Mouse (Mus musculus) hindbrain, embryonic 13.5 days (tissue): Measurements from ENCODE around the gene Zdhhc9. TPM values are rescaled to one million over a fixed set of nuclear protein-coding genes. Genes with fewer than 3 reads are reported as not detected.

Source experiments
- ATAC-seq: fragments of 200-750 bp; cut with Nextera tagmentation; 2 replicates; pipeline ENCODE4 v1.8.0; 2017; ENCODE audit warnings: moderate TSS enrichment; ENCODE audit not compliant: low FRiP score
- H3K27ac ChIP-seq: fragments of 300-500 bp; sonication (generic); 2 replicates; pipeline ENCODE4 v1.5.1; 2015; ENCODE audit warnings: inconsistent platforms, mild to moderate bottlenecking, moderate library complexity
- H3K27me3 ChIP-seq: fragments of 300-500 bp; sonication (generic); 2 replicates; pipeline ENCODE4 v1.6.1; 2015; ENCODE audit warnings: mild to moderate bottlenecking, inconsistent platforms
- H3K36me3 ChIP-seq: fragments of 300-500 bp; sonication (generic); 2 replicates; pipeline ENCODE4 v1.6.1; 2015; ENCODE audit warnings: mild to moderate bottlenecking, inconsistent platforms
- H3K4me1 ChIP-seq: fragments of 300-500 bp; sonication (generic); replicated peaks from 2 replicates; pipeline ENCODE4 v1.6.1; 2015; ENCODE audit warnings: inconsistent platforms
- H3K4me2 ChIP-seq: fragments of 300-500 bp; sonication (generic); 2 replicates; pipeline ENCODE4 v1.6.1; 2015; ENCODE audit warnings: inconsistent platforms, mild to moderate bottlenecking, moderate library complexity
- H3K4me3 ChIP-seq: fragments of 300-500 bp; sonication (generic); 2 replicates; pipeline ENCODE4 v1.5.1; 2015; ENCODE audit warnings: mild to moderate bottlenecking, inconsistent platforms
- H3K9ac ChIP-seq: fragments of 300-500 bp; sonication (generic); 2 replicates; pipeline ENCODE4 v1.6.1; 2015; ENCODE audit warnings: mild to moderate bottlenecking, inconsistent platforms
- H3K9me3 ChIP-seq: fragments of 300-500 bp; sonication (generic); 2 replicates; pipeline ENCODE4 v1.6.1; 2016; ENCODE audit warnings: inconsistent platforms
- WGBS: fragments of 180-500 bp; shearing (Covaris S2); methylation state at CpG from one replicate; pipeline ENCODE4 v1.1.7; 2015; 5-methylcytosine and 5-hydroxymethylcytosine counted together
- polyA plus RNA-seq: library from polyadenylated mRNA; unstranded; fragments of >200 nt; fragmentation: Nextera tagmentation; extraction: Ambion mirVana; gene quantifications from 2 replicates; pipeline ENCODE4 v1.2.1, GENCODE M21; 2015

Zdhhc9 gene
- polyA plus RNA-seq, 1 experiment from 2014 or later: 9.6 TPM

DNA sequence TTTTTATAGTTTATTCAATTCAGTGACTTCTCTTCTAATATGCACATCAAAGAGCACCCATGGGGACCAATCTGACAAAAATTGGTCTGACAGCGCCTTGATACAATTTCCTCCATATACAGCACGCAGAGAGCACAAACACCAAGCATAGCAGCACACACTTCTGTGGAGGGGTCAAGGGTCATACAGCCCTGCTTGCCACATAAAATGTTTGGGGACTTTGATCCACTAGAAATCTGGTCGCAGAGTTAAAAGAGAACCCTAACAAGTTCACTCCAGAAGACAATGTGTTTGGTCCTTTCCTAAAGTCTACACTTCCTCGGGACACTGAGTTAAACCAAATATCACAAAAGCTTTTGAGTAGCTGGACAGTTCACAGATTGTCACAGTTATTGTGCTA is 5.7 kb downstream of the Zdhhc9 start:
- H3K9me3 ChIP-seq: no peaks in the 10 kb centered on the region
- H3K4me2 ChIP-seq: no peak overlapping the region
- ATAC-seq: no peak
- no peak overlapping the region for H3K9ac ChIP-seq
- no peak overlapping the region for H3K4me3 ChIP-seq
- 81% methylated on average over 4 of the region's 4 CpGs for WGBS
- H3K27ac ChIP-seq: no peak overlapping the region
- H3K36me3 ChIP-seq: peaks cover 5% of the 10 kb centered on the region; the same call in 1 of the 2 replicates
- peaks cover 32% of the 10 kb centered on the region for H3K4me1 ChIP-seq
- no peaks in the 10 kb centered on the region for H3K27me3 ChIP-seq

DNA sequence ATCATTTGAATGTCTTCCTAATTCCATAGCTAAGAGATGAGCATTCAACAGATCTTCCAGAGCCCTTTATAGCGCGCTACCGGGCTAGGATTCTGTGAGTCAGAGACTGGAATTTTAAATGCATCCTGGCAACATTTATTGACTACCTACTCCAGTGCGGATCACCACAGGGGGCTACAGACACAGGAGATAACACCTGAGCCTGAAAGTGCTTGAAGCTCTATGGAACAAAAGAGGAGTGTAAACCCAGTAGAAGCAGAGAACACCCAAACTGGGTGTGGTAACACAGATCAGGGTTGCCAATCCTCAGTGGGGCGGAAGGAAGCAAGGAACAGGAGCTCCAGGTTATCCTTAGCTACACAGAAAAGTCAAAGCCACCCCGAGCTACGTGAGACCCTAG is 6.2 kb downstream of the Zdhhc9 start:
- Histone ChIP-seq H3K9me3 (no peaks in the 10 kb centered on the region), H3K9ac (no peak overlapping the region), H3K27ac (no peak overlapping the region), H3K4me3 (no peak overlapping the region), H3K4me2 (no peak overlapping the region), H3K27me3 (no peaks in the 10 kb centered on the region), H3K36me3 (peaks cover 5% of the 10 kb centered on the region; the same call in 1 of the 2 replicates), H3K4me1 (peaks cover 30% of the 10 kb centered on the region)
- no peak for ATAC-seq
- WGBS: 89% methylated on average over 7 of the region's 7 CpGs

DNA sequence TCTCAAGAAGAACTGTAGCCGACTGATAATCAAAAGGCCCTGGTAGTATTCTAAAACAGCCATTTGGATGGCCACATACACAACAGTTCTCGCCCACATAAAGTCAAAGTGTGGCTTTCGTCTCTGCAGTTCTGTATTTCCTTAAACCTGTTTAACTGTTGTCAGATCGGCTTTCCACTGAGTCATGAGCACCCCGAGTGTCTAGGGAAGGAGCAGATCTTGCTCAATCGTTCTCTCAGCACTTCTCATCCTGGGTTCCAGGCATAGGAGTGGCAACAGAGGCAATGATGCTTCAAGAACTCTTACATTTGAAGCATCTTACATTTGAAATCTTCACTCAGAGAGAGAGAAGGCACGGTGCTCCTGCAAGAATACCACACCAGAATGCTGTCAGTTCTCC is 6.7 kb downstream of the Zdhhc9 start:
- Histone ChIP-seq H3K27me3 (no peaks in the 10 kb centered on the region), H3K9ac (no peak overlapping the region), H3K36me3 (peaks cover 5% of the 10 kb centered on the region; the same call in 1 of the 2 replicates), H3K9me3 (no peaks in the 10 kb centered on the region), H3K27ac (no peak overlapping the region), H3K4me1 (peaks cover 26% of the 10 kb centered on the region), H3K4me2 (no peak overlapping the region), H3K4me3 (no peak overlapping the region)
- no peak for ATAC-seq
- WGBS: 95% methylated on average over 7 of the region's 7 CpGs

DNA sequence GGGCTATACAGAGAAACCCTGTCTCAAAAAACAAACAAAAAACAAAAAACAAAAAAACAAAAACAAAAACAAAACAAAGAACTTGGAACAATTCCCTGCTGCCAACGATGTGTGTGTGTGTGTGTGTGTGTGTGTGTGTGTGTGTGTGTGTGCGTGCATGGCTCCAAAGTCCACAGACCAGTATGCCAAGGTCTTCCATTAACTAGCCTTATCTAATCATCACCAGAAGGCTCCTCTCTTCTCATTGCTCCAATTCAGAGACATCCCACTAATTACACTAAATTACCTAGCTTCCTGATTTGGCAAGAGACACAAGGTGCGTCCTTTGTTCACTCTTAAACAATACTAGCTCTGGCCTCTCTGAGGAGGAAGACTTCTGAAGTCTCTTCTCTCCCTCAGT is 8.0 kb downstream of the Zdhhc9 start:
- ATAC-seq: no peak
- peaks cover 5% of the 10 kb centered on the region; the same call in 1 of the 2 replicates for H3K36me3 ChIP-seq
- no peaks in the 10 kb centered on the region for H3K9me3 ChIP-seq
- no peak overlapping the region for H3K27ac ChIP-seq
- no peak overlapping the region for H3K4me3 ChIP-seq
- no peak overlapping the region for H3K4me2 ChIP-seq
- 91% methylated on average over 3 of the region's 3 CpGs for WGBS
- H3K9ac ChIP-seq: no peak overlapping the region
- H3K4me1 ChIP-seq: peaks cover 19% of the 10 kb centered on the region
- no peaks in the 10 kb centered on the region for H3K27me3 ChIP-seq

DNA sequence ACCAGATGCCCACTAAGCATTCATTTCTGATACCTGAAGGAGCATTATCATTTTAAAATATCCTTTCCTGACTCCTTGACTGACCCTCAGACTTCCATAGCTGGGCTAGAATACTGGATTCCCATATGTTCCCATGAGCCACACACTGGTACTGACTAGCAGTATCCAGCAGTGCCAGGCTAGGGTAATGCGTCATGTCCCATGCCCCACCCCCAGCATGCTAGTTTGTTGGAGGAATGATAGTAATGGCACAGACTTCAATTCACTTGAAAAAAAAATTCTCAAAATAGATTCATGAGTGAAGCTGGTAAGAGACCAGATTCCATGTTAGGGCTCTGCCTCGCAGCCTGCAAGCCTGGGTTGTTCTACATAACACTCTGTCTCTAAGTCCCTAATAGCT is 9.7 kb downstream of the Zdhhc9 start:
- ATAC-seq: no peak
- no peak overlapping the region for H3K4me3 ChIP-seq
- no peaks in the 10 kb centered on the region for H3K9me3 ChIP-seq
- H3K4me1 ChIP-seq: peaks cover 4% of the 10 kb centered on the region; the same call in 1 of the 2 replicates
- no peaks in the 10 kb centered on the region for H3K27me3 ChIP-seq
- 92% methylated on average over 2 of the region's 2 CpGs for WGBS
- H3K9ac ChIP-seq: no peak overlapping the region
- no peak overlapping the region for H3K4me2 ChIP-seq
- H3K36me3 ChIP-seq: peaks cover 9% of the 10 kb centered on the region; the same call in 1 of the 2 replicates
- H3K27ac ChIP-seq: no peak overlapping the region

DNA sequence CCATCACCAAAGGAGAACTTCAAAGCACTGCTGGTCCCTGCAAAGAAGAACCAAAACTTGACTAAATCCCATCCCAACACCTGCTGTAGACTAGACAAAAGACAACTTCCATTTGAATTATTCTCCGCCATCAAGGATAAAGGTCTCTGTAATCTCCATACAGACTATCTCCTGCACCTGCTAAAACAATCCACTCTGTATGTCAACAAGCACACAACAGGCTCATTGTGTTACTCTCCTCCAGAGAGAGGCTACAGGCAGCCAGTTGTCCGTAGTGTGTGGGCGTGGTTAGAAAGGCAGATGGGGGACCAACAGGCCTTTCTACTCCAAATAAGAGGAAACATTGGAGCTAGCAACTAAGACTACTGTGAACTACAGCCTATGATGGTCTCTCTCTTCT is 10.8 kb downstream of the Zdhhc9 start:
- 77% methylated on average over 3 of the region's 3 CpGs for WGBS
- no peaks in the 10 kb centered on the region for H3K9me3 ChIP-seq
- H3K4me2 ChIP-seq: no peak overlapping the region
- no peak overlapping the region for H3K27ac ChIP-seq
- no peaks in the 10 kb centered on the region; the same call in 1 of the 2 replicates for H3K4me1 ChIP-seq
- no peaks in the 10 kb centered on the region for H3K27me3 ChIP-seq
- H3K9ac ChIP-seq: no peak overlapping the region
- H3K36me3 ChIP-seq: peaks cover 9% of the 10 kb centered on the region; the same call in 1 of the 2 replicates
- ATAC-seq: no peak
- no peak overlapping the region for H3K4me3 ChIP-seq

DNA sequence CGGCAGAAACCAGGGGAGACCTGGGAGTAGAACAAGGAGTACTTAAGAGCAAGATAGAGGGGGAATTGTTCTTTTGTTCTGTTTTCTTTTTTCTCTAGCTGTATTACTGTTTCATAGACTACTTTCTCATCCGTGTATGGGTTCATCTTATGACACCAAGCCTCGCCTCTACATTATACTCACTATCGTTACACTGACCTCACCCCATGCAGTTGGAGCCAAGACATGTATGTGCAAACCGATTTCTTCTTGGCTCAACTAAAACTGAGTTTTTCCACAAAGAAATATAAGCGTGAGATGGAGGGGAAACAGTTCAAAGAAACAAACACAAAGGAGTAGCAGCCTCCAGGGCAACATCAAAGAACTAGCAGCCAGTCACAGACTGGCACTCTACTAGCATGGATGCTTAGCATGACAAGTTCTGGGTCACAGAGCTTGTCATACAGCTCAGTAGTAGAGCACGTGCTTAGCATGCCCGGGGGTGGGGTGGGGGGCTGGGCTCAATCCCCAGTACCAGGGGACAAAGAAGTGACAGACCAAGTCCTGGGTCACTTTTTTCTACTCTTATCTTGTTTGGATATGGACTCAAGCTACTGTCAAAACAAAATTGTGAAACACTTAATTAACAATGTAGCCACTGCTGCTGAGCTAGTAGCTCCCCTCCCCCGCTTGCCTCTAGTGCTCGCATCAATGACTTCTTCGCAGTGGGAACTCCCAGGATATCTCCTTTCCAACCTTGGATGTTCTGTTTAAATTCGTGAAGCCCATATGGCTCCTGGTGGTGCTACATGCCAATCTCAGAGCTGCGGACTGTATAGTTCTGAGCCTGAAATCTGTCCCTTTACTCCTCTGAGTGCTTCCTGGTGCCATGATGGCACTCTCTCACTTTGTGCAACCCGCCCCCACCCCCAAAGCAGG is 15.2 kb downstream of the Zdhhc9 start:
- 65% methylated on average over 14 of the region's 14 CpGs for WGBS
- Histone ChIP-seq H3K9ac (no peak overlapping the region), H3K4me3 (no peak overlapping the region), H3K27ac (no peak overlapping the region), H3K4me1 (no peaks in the 10 kb centered on the region; the same call in 1 of the 2 replicates), H3K36me3 (peaks cover 25% of the 10 kb centered on the region), H3K27me3 (no peaks in the 10 kb centered on the region), H3K4me2 (no peak overlapping the region), H3K9me3 (no peaks in the 10 kb centered on the region)
- ATAC-seq: no peak

DNA sequence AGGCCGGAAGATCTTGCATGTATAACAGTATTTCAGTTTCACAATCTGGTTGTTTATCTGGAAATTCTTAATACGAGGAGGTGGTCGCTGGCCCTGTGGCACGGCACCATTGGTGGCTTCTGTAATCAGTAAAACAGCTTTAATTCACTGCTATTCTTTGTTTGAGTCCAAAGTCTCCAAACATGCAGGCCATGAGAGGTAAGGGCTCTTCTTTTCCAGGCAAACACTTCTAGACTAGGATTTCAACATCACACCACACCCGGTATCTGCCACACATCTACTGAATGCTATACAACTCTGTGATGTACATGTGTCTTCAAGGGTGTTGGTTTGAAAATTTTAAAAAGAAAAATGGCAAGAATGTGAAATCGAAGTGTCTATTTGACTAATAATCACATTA is 17.4 kb downstream of the Zdhhc9 start:
- Histone ChIP-seq H3K4me2 (no peak overlapping the region), H3K27ac (no peak overlapping the region), H3K9me3 (no peaks in the 10 kb centered on the region), H3K36me3 (peaks cover 25% of the 10 kb centered on the region), H3K4me1 (no peaks in the 10 kb centered on the region; the same call in 1 of the 2 replicates), H3K27me3 (no peaks in the 10 kb centered on the region), H3K9ac (no peak overlapping the region), H3K4me3 (no peak overlapping the region)
- no peak for ATAC-seq
- 93% methylated on average over 6 of the region's 6 CpGs for WGBS

DNA sequence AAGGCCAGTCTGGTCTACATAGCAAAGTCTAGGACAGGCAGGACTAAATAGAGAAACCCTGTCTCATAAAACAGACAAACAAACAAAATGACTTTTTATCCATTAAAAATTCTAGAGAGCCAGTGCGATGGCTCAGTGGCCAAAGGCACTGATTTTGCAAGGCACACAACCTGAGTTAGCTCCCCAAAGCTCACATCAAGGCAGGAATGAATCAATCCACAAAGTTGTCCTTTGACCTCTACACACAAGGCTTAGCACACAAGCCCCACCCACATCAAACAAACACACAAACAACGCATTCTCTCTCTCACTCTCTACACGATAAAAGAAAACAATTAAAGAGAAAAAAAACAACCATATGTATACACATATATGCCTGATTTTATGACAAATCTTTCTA is 24.0 kb downstream of the Zdhhc9 start:
- Histone ChIP-seq H3K27ac (no peak overlapping the region), H3K4me1 (no peaks in the 10 kb centered on the region), H3K9me3 (no peaks in the 10 kb centered on the region), H3K9ac (no peak overlapping the region), H3K27me3 (no peaks in the 10 kb centered on the region), H3K36me3 (peaks cover 21% of the 10 kb centered on the region), H3K4me3 (no peak overlapping the region), H3K4me2 (no peak overlapping the region)
- 83% methylated on average over 3 of the region's 3 CpGs for WGBS
- no peak for ATAC-seq

DNA sequence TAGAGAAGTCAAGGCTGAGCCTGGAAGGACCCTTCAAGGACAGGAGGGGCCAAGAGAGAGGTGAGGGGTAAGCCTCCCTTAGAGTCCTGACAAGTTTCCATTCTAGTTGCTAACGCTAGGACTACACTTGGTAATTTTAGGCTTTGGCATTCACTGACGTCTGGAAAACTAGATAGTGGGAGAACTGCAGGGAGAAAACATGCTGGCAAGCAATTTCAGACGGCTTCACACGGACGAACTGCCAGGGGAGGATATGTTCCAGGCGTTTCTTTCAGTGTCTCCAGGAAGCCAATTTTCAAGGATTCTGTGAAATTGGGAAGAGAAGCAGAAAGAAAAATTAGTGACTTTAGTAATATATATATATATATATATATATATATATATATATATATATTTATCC is 26.8 kb downstream of the Zdhhc9 start:
- H3K4me1 ChIP-seq: no peaks in the 10 kb centered on the region
- WGBS: 79% methylated on average over 6 of the region's 6 CpGs
- no peaks in the 10 kb centered on the region for H3K27me3 ChIP-seq
- no peak overlapping the region for H3K9ac ChIP-seq
- no peak overlapping the region for H3K27ac ChIP-seq
- no peaks in the 10 kb centered on the region for H3K9me3 ChIP-seq
- no peak overlapping the region for H3K4me2 ChIP-seq
- H3K36me3 ChIP-seq: peaks cover 25% of the 10 kb centered on the region
- ATAC-seq: no peak
- no peak overlapping the region for H3K4me3 ChIP-seq

DNA sequence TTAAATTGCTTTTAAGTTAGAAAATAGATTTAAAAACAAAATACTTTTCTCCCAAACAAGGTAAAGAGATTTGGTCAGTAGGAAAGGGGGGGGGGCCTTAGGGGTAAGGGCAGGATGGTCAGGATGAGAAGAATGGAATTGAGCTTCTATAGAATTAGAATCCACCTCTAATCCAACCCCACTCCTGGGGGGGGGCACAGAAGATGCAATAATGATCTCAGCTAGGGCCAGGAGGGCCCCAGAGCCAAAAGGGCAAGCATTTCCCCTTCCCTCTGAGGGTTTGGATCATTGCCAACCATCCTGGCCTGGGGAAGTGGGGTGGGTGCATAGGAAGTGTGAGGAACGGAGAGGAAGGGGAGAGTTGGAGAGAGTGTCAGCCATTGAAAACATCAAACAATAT is 38.3 kb downstream of the Zdhhc9 start:
- 37% methylated on average over 1 of the region's 1 CpGs for WGBS
- Histone ChIP-seq H3K27ac (no peak overlapping the region), H3K4me3 (no peak overlapping the region), H3K9ac (no peak overlapping the region), H3K9me3 (no peaks in the 10 kb centered on the region), H3K4me2 (no peak overlapping the region), H3K36me3 (peaks cover 14% of the 10 kb centered on the region), H3K4me1 (no peaks in the 10 kb centered on the region), H3K27me3 (no peaks in the 10 kb centered on the region)
- ATAC-seq: no peak

DNA sequence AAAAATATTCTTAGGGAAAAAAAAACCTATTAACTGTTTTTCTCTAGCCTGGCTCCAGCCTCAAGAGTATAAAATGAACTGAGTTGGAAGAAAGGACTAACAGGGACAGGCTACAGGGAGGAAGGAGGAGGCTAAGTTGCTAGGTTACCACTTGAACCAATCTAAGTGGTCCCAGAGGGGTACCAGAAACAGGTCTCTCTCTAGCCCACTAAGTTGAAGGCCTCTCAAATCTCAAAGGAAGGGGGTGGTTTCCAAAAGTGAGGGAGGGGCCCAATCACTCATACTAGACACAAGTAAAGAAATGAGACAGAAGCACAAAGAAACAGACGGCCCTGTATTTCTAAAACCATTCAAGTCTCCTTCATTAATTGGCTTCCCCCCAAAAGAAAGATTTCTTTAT is 38.8 kb downstream of the Zdhhc9 start:
- no peak overlapping the region for H3K9ac ChIP-seq
- no peak overlapping the region for H3K27ac ChIP-seq
- no peaks in the 10 kb centered on the region for H3K4me1 ChIP-seq
- 30% methylated on average over 1 of the region's 1 CpGs for WGBS
- peaks cover 14% of the 10 kb centered on the region for H3K36me3 ChIP-seq
- H3K4me2 ChIP-seq: no peak overlapping the region
- H3K27me3 ChIP-seq: no peaks in the 10 kb centered on the region
- H3K9me3 ChIP-seq: no peaks in the 10 kb centered on the region
- no peak overlapping the region for H3K4me3 ChIP-seq
- no peak for ATAC-seq
